Mouse (Mus musculus): Measurements from ENCODE around the gene Senp8. TPM values are rescaled to one million over a fixed set of nuclear protein-coding genes. Genes with fewer than 3 reads are reported as not detected.

Senp8 gene
- polyA plus RNA-seq, 1 experiment from 2014 or later = 16.5 TPM

Other genes starting within 250 kb of the Senp8 start
- gene Hexa, start 211.2 kb downstream of the Senp8 start, polyA plus RNA-seq (2016; fragmentation: Nextera tagmentation; extraction: Ambion mirVana) = 49.0 and 53.0 TPM in 2 replicates
- gene Tmem202, start 210.9 kb downstream of the Senp8 start, polyA plus RNA-seq (2016; fragmentation: Nextera tagmentation; extraction: Ambion mirVana) = 0.18 TPM in 1 of 2 replicates, not detected in the other
- 16.5 and 17.0 TPM in 2 replicates for gene Celf6, start 172.8 kb downstream of the Senp8 start, polyA plus RNA-seq (2016; fragmentation: Nextera tagmentation; extraction: Ambion mirVana)
- 140 and 153 TPM in 2 replicates for gene Parp6, start 133.4 kb downstream of the Senp8 start, polyA plus RNA-seq (2016; fragmentation: Nextera tagmentation; extraction: Ambion mirVana)
- 1,532 and 1,641 TPM in 2 replicates for gene Pkm, start 94.3 kb downstream of the Senp8 start, polyA plus RNA-seq (2016; fragmentation: Nextera tagmentation; extraction: Ambion mirVana)
- 0.56 and 0.73 TPM in 2 replicates for gene Gramd2, start 70.6 kb downstream of the Senp8 start, polyA plus RNA-seq (2016; fragmentation: Nextera tagmentation; extraction: Ambion mirVana)
- 20.8 and 21.6 TPM in 2 replicates for gene Myo9a, start 186 bp upstream of the Senp8 start, polyA plus RNA-seq (2016; fragmentation: Nextera tagmentation; extraction: Ambion mirVana)
- gene Nr2e3, start 209.9 kb upstream of the Senp8 start, polyA plus RNA-seq (2016; fragmentation: Nextera tagmentation; extraction: Ambion mirVana) = 0.09 and 0.10 TPM in 2 replicates